Mouse (Mus musculus) embryonic facial prominence, embryonic 11.5 days (tissue): ENCODE measurements around the gene Esyt2. TPM values are rescaled to one million over a fixed set of nuclear protein-coding genes. Genes with fewer than 3 reads are reported as not detected.

Source experiments
- ATAC-seq: fragments of 200-750 bp; cut with Nextera tagmentation; replicated peaks from 2 replicates; pipeline ENCODE4 v1.8.0; 2017; ENCODE audit warnings: low read depth; ENCODE audit not compliant: insufficient number of reproducible peaks, low FRiP score, low TSS enrichment
- DNase-seq: peaks from one replicate; pipeline ENCODE4 v3.0.0-alpha.2; 2015; ENCODE audit warnings: low spot score
- H3K27ac ChIP-seq: fragments of 300-500 bp; sonication (generic); replicated peaks from 2 replicates; pipeline ENCODE4 v1.5.1; 2014; ENCODE audit warnings: mild to moderate bottlenecking, low read depth, low read length, control low read depth
- H3K27me3 ChIP-seq: fragments of 300-500 bp; sonication (generic); 2 replicates; pipeline ENCODE4 v1.6.1; 2014; ENCODE audit warnings: mild to moderate bottlenecking, low read length, moderate library complexity, mixed read lengths; ENCODE audit not compliant: control insufficient read depth, insufficient read depth
- H3K36me3 ChIP-seq: fragments of 300-500 bp; sonication (generic); replicated peaks from 2 replicates; pipeline ENCODE4 v1.6.1; 2014; ENCODE audit warnings: low read depth, mild to moderate bottlenecking, low read length, moderate library complexity, mixed read lengths; ENCODE audit not compliant: control insufficient read depth, insufficient read depth
- H3K4me1 ChIP-seq: fragments of 300-500 bp; sonication (generic); 2 replicates; pipeline ENCODE4 v1.6.1; 2014; ENCODE audit warnings: low read length, mixed read lengths; ENCODE audit not compliant: control insufficient read depth, insufficient read depth
- H3K4me2 ChIP-seq: fragments of 300-500 bp; sonication (generic); 2 replicates; pipeline ENCODE4 v1.6.1; 2014; ENCODE audit warnings: low read depth, mild to moderate bottlenecking, control low read depth, low read length, moderate library complexity
- H3K4me3 ChIP-seq: fragments of 300-500 bp; sonication (generic); 2 replicates; pipeline ENCODE4 v1.5.1; 2014; ENCODE audit warnings: low read depth, low read length, control low read depth
- H3K9ac ChIP-seq: fragments of 300-500 bp; sonication (generic); replicated peaks from 2 replicates; pipeline ENCODE4 v1.6.1; 2014; ENCODE audit warnings: mild to moderate bottlenecking, control low read depth, low read length
- H3K9me3 ChIP-seq: fragments of 300-500 bp; sonication (generic); replicated peaks from 2 replicates; pipeline ENCODE4 v1.6.1; 2016; ENCODE audit warnings: mild to moderate bottlenecking, low read length, inconsistent platforms, mixed read lengths; ENCODE audit not compliant: control insufficient read depth
- WGBS: fragments of 180-500 bp; shearing (Covaris S2); extraction: QIAGEN DNeasy Blood & Tissue Kit; methylation state at CpG from one replicate; pipeline ENCODE4 v1.1.7; 2014; 5-methylcytosine and 5-hydroxymethylcytosine counted together
- polyA plus RNA-seq: library from polyadenylated mRNA; unstranded; fragments of >200 nt; fragmentation: Nextera tagmentation; extraction: Ambion mirVana; gene quantifications from 2 replicates; pipeline ENCODE4 v1.2.1, GENCODE M21; 2014

Esyt2 gene
- polyA plus RNA-seq, 1 experiment from 2014 or later, result 21.6 TPM

- WGBS, result 78% methylated on average over 8 of the region's 8 CpGs
- no peak overlapping the region for H3K4me2 ChIP-seq
- no peaks in the 10 kb centered on the region for H3K4me1 ChIP-seq
- no peak overlapping the region for H3K27ac ChIP-seq
- DNase-seq (no peak), ATAC-seq (no peak)
- no peak overlapping the region for H3K9ac ChIP-seq
- H3K27me3 ChIP-seq, result no peaks in the 10 kb centered on the region
- no peak overlapping the region for H3K4me3 ChIP-seq
- H3K9me3 ChIP-seq, result no peaks in the 10 kb centered on the region
- H3K36me3 ChIP-seq, result no peaks in the 10 kb centered on the region
Measured at GRCm38 (mm10) chr12:116254652-116255051, 26.3 kb upstream of the Esyt2 start.

DNA sequence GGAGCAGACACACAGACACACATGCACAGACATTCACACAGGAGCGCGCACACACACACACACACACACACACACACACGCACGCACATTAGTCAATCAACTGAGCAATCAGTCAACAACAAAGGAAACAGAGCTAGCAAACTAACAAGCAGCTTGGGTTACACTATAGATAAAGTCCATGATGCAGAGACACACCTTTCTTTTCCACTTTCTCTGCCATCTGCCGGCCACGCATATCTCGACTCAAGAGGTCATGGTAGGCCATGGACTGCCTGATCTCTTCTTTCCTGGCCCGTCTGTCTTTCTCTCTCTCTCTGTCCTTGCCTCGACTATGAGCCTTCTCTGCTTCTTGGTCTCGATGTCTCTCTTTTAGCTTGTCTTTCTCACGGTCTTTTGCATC is 25.4 kb upstream of the Esyt2 start:
- Histone ChIP-seq H3K9me3 (no peaks in the 10 kb centered on the region), H3K27ac (no peak overlapping the region), H3K4me1 (no peaks in the 10 kb centered on the region), H3K4me2 (no peak overlapping the region), H3K9ac (no peak overlapping the region), H3K4me3 (no peak overlapping the region), H3K27me3 (no peaks in the 10 kb centered on the region), H3K36me3 (no peaks in the 10 kb centered on the region)
- WGBS, result 91% methylated on average over 11 of the region's 11 CpGs
- ATAC-seq (no peak), DNase-seq (no peak)

- H3K36me3 ChIP-seq, result no peaks in the 10 kb centered on the region
- no peaks in the 10 kb centered on the region for H3K4me1 ChIP-seq
- H3K9ac ChIP-seq, result no peak overlapping the region
- H3K27ac ChIP-seq, result no peak overlapping the region
- H3K9me3 ChIP-seq, result no peaks in the 10 kb centered on the region
- no peak for ATAC-seq
- no peaks in the 10 kb centered on the region for H3K27me3 ChIP-seq
- DNase-seq, result no peak
- 85% methylated on average over 2 of the region's 2 CpGs for WGBS
- H3K4me2 ChIP-seq, result no peak overlapping the region
- H3K4me3 ChIP-seq, result no peak overlapping the region
Measured at GRCm38 (mm10) chr12:116258321-116258720, 22.7 kb upstream of the Esyt2 start.

- no peaks in the 10 kb centered on the region for H3K27me3 ChIP-seq
- WGBS, result 4% methylated on average over 47 of the region's 47 CpGs
- H3K4me3 ChIP-seq, result peak within 1 kb of the TSS; percentile 57
- no peaks in the 10 kb centered on the region for H3K4me1 ChIP-seq
- H3K9ac ChIP-seq, result peak within 1 kb of the TSS; percentile 76
- ATAC-seq, result peak; percentile 98
- H3K9me3 ChIP-seq, result no peaks in the 10 kb centered on the region
- peak; percentile 91 for DNase-seq
- H3K4me2 ChIP-seq, result peak within 1 kb of the TSS; percentile 69
- no peaks in the 10 kb centered on the region for H3K36me3 ChIP-seq
- peak within 1 kb of the TSS; percentile 72 for H3K27ac ChIP-seq
Measured at GRCm38 (mm10) chr12:116262555-116263341, 18.2 kb upstream of the Esyt2 start, which contains the start of gene Wdr60. Wdr60 (minus strand) TSS chr12:116263022.

DNA sequence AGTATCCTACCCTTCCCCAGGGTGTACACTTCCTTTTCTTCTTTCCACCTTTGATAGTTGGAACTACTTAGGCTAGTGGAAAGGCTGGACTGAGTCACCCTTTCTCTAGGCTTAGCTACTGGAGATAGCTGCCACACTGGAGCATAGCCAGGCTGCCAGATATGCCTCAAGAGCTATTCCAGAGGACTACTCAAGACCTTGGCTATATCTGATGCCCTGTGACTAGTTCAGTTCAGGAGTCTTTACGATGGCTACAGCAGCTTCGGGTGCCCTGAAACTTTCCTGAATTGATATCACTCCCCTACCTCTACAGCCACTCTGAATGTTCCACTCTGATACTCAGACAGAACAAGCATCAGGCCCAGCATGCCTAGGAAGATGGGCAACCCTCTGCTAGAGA is 16.2 kb upstream of the Esyt2 start:
- H3K9me3 ChIP-seq, result no peaks in the 10 kb centered on the region
- DNase-seq (no peak), ATAC-seq (no peak)
- H3K4me2 ChIP-seq, result no peak overlapping the region
- no peaks in the 10 kb centered on the region for H3K27me3 ChIP-seq
- no peaks in the 10 kb centered on the region for H3K4me1 ChIP-seq
- no peak overlapping the region for H3K9ac ChIP-seq
- no peaks in the 10 kb centered on the region for H3K36me3 ChIP-seq
- no peak overlapping the region for H3K4me3 ChIP-seq
- H3K27ac ChIP-seq, result no peak overlapping the region
- 98% methylated on average over 2 of the region's 2 CpGs for WGBS

- H3K4me1 ChIP-seq, result no peaks in the 10 kb centered on the region
- no peak overlapping the region for H3K4me2 ChIP-seq
- H3K9me3 ChIP-seq, result no peaks in the 10 kb centered on the region
- H3K36me3 ChIP-seq, result no peaks in the 10 kb centered on the region
- no peak overlapping the region for H3K27ac ChIP-seq
- DNase-seq (no peak), ATAC-seq (no peak)
- H3K4me3 ChIP-seq, result no peak overlapping the region
- H3K9ac ChIP-seq, result no peak overlapping the region
- no peaks in the 10 kb centered on the region for H3K27me3 ChIP-seq
- 80% methylated on average over 2 of the region's 2 CpGs for WGBS
Measured at GRCm38 (mm10) chr12:116265275-116265674, 15.7 kb upstream of the Esyt2 start.

- no peak overlapping the region for H3K9ac ChIP-seq
- H3K4me1 ChIP-seq, result no peaks in the 10 kb centered on the region
- H3K9me3 ChIP-seq, result no peaks in the 10 kb centered on the region
- ATAC-seq, result no peak
- no peak overlapping the region for H3K27ac ChIP-seq
- H3K36me3 ChIP-seq, result no peaks in the 10 kb centered on the region
- 80% methylated on average over 5 of the region's 5 CpGs for WGBS
- no peak overlapping the region for H3K4me3 ChIP-seq
- no peaks in the 10 kb centered on the region for H3K27me3 ChIP-seq
- no peak for DNase-seq
- H3K4me2 ChIP-seq, result no peak overlapping the region
Measured at GRCm38 (mm10) chr12:116269450-116269849, 11.5 kb upstream of the Esyt2 start.

DNA sequence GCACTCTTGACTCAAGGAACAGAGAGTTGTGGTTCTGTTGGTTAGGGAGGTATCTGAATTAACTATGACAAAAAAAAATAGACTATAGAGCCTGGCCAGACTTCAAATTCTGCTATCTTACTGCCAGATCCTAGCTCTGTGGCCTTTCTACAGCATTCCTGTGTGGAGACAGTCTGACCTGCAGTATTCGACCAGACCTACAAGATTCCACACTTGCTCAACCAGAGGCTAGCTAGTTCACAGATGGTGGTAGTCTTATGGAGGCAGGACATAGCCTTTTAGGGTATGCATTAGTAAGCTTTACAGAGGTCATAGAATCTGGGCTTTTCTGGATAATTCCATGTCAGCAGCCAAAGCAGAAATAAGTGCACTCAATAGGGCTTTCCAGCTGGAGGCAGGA is 10.5 kb upstream of the Esyt2 start:
- 76% methylated on average over 1 of the region's 1 CpGs for WGBS
- DNase-seq, result no peak
- no peaks in the 10 kb centered on the region for H3K9me3 ChIP-seq

More for the DNA sequence above, 10.5 kb upstream of the Esyt2 start:
- Histone ChIP-seq H3K4me2 (no peak overlapping the region), H3K36me3 (no peaks in the 10 kb centered on the region), H3K27ac (no peak overlapping the region), H3K4me1 (no peaks in the 10 kb centered on the region), H3K9ac (no peak overlapping the region), H3K27me3 (no peaks in the 10 kb centered on the region), H3K4me3 (no peak overlapping the region)
- ATAC-seq, result no peak
